Mouse (Mus musculus) gastrocnemius, postnatal 4 days (tissue): ENCODE measurements at regions not wholly inside any gene's neighbourhood (a gene's known extent, or its start where the extent isn't known, plus 50 kb on each side); places are given as distances from the start of the nearest gene placed in this dataset.
A peak's percentile ranks its signal among the peaks of the same experiment; 100 is the strongest.

Source experiments
- DNase-seq, 2 experiments: peaks; one replicate each; pipeline ENCODE4 v3.0.0; 2021 to 2022; ENCODE audit warnings: low spot score in 2 of 2, mixed read lengths in 2 of 2

GRCm38 (mm10) chr7:8068092-8068491 is 93.4 kb downstream of the Vmn2r41 start:
- DNase-seq: peak; percentile 5 to 12
